Mouse (Mus musculus) liver (tissue): Measurements from ENCODE around the gene Celf6.

Experiments
- DNase-seq: peaks from one replicate; pipeline ENCODE4 v3.0.0-alpha.2; 2020; ENCODE audit warnings: mixed read lengths

The Celf6 gene

GRCm38 (mm10) chr9:59577844-59578504 lies at the start of gene Celf6:
Celf6 (plus strand) TSS chr9:59577917.
- peak; percentile 93 for DNase-seq

GRCm38 (mm10) chr9:59528274-59528673 lies 49.4 kb upstream of the Celf6 start:
- no peak for DNase-seq

GRCm38 (mm10) chr9:59531645-59532044 lies 46.1 kb upstream of the Celf6 start:
- no peak for DNase-seq

GRCm38 (mm10) chr9:59533422-59533821 lies 44.3 kb upstream of the Celf6 start:
- no peak for DNase-seq

GRCm38 (mm10) chr9:59533889-59534288 lies 43.8 kb upstream of the Celf6 start:
- no peak for DNase-seq

- DNase-seq, result no peak
Measured at GRCm38 (mm10) chr9:59537651-59538050, 40.1 kb upstream of the Celf6 start.

- peak; percentile 78 for DNase-seq
Measured at GRCm38 (mm10) chr9:59539441-59540137, 38.1 kb upstream of the Celf6 start, which contains the start of the genes Hexa and Tmem202. Hexa (plus strand) TSS chr9:59539540. Tmem202 (minus strand) TSS chr9:59539847.

- no peak for DNase-seq
Measured at GRCm38 (mm10) chr9:59541617-59542016, 36.1 kb upstream of the Celf6 start.

- DNase-seq, result no peak
Measured at GRCm38 (mm10) chr9:59542766-59543324, 34.9 kb upstream of the Celf6 start.

- DNase-seq, result no peak
Measured at GRCm38 (mm10) chr9:59544739-59545138, 33.0 kb upstream of the Celf6 start.

GRCm38 (mm10) chr9:59547869-59548268 lies 29.8 kb upstream of the Celf6 start:
- DNase-seq, result no peak

- no peak for DNase-seq
Measured at GRCm38 (mm10) chr9:59548961-59549487, 28.7 kb upstream of the Celf6 start.

GRCm38 (mm10) chr9:59550077-59550476 lies 27.6 kb upstream of the Celf6 start:
- no peak for DNase-seq

GRCm38 (mm10) chr9:59551017-59551416 lies 26.7 kb upstream of the Celf6 start:
- DNase-seq, result no peak

- no peak for DNase-seq
Measured at GRCm38 (mm10) chr9:59551620-59552031, 26.1 kb upstream of the Celf6 start.

GRCm38 (mm10) chr9:59552610-59553009 lies 25.1 kb upstream of the Celf6 start:
- DNase-seq, result no peak

- no peak for DNase-seq
Measured at GRCm38 (mm10) chr9:59553719-59554118, 24.0 kb upstream of the Celf6 start.

- DNase-seq, result peak; percentile 78
Measured at GRCm38 (mm10) chr9:59565600-59565999, 12.1 kb upstream of the Celf6 start.

- peak; percentile 67 for DNase-seq
Measured at GRCm38 (mm10) chr9:59567111-59567510, 10.6 kb upstream of the Celf6 start.

- DNase-seq, result no peak
Measured at GRCm38 (mm10) chr9:59571852-59572251, 5.9 kb upstream of the Celf6 start.

GRCm38 (mm10) chr9:59577401-59577800 lies 316 bp upstream of the Celf6 start:
- no peak for DNase-seq

GRCm38 (mm10) chr9:59578505-59578867 lies 769 bp downstream of the Celf6 start:
- no peak for DNase-seq

GRCm38 (mm10) chr9:59584871-59585308 lies 7.2 kb downstream of the Celf6 start:
- DNase-seq, result peak; percentile 64

- no peak for DNase-seq
Measured at GRCm38 (mm10) chr9:59588252-59588651, 10.5 kb downstream of the Celf6 start.
